ENCODE assay signal across 37 mouse cellular contexts in the genomic region with DNA sequence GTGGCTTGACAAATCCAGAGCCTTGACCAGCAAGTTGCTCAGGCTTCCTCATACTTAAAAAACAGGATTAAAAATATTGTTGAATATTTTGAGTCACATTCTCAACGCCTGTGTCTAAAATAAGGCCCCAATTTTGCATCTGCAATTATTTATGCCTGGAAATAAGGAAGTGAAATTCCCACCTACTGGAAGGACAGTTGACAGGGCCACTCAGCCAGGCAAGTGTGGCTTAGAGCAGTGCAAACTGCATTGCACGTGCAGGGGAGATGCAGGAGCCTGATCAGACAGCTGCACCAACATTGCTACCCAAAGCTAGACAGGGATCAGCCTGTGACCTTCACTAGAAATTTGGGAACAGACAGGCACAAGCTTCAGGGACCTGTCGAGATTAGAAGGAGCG. TPM values are rescaled to one million over a fixed set of nuclear protein-coding genes. Genes with fewer than 3 reads are reported as not detected.
DNase-seq lines count a peak whose midpoint lies in the region; ATAC-seq and TF ChIP-seq lines count a peak whose summit lies in the region.
"Had no signal": no experiment of that assay in that cellular context is flagged by ENCODE, and none has a peak within 500 bp of the region (broad histone marks: within the 10 kb centered on the region; RNA-seq: fewer than 3 reads in every experiment).

No protein-coding gene starts in this region.

- dilution Hi-C loops in CH12.LX (cut with MboI; ENCODE audit: extremely low pct_ligation_motif_present, extremely low pct_unique_long_range_greater_than_20kb, low sequenced_read_pairs), result no loop called here

- in situ Hi-C loops in CH12.LX (cut with MboI; ENCODE audit: low pct_ligation_motif_present, low pct_unique_long_range_greater_than_20kb, low sequenced_read_pairs), result no loop called here

- TF ChIP-seq POLR2A in CH12.LX (IDR thresholded peaks at IDR 0.05; ENCODE audit: low read depth, low read length), result no peak

- 0 out of 2 replicates have a peak, but pooled peaks have one; percentile 2 for ATAC-seq in monocyte, adult 5-6 weeks (replicated peaks; ENCODE audit: insufficient number of reproducible peaks, low FRiP score, low TSS enrichment, poor library complexity, severe bottlenecking)
- ATAC-seq: CD4-positive, CD25-positive, alpha-beta regulatory T cell, adult 4 months; forebrain, embryonic 14.5 days; forebrain, postnatal 0 days; hindbrain, postnatal 0 days; inflammation-experienced regulatory T-cells, adult 6 months; Patski had no signal

- no peak for TF ChIP-seq CTCF in CH12.LX (conservative IDR thresholded peaks at IDR 0.05 in 1 of 2, IDR thresholded peaks at IDR 0.05 in 1 of 2; ENCODE audit: low read depth in 2 of 2, low read length in 2 of 2)

- peak overlapping the region in 1 of 3 experiments; percentile 6 for H3K4me3 ChIP-seq in CH12.LX (replicated peaks in 1 of 3; ENCODE audit: low read depth in 2 of 3, low read length in 2 of 3, poor library complexity in 1 of 3)
- H3K4me3 ChIP-seq: embryonic facial prominence, embryonic 12.5 days; embryonic facial prominence, embryonic 15.5 days; gastrocnemius, adult 2 months; heart, adult 2 months; heart, embryonic 10.5 days; heart, embryonic 13.5 days had no signal

- peak; percentile 36 to 43 for DNase-seq in spleen, postnatal 36 days (ENCODE audit: low spot score in 2 of 2)
- no peak for DNase-seq in spleen, adult 18-20 months
- DNase-seq in CH12.LX (ENCODE audit: extremely low read depth), result peak; percentile 49
- DNase-seq in kidney, postnatal 14 days, result no peak
- DNase-seq in adrenal gland, postnatal 36 days, result no peak
- DNase-seq: adrenal gland, postnatal 10 days; cerebellum, adult 11 months; cerebellum, adult 2 months; cerebellum, adult 9-11 months; cerebellum, postnatal 25 days; forebrain, postnatal 0 days; gastrocnemius, adult 2 months; gastrocnemius, postnatal 25 days; heart, adult 2 months; heart, postnatal 14 days; heart, postnatal 4 days had no signal

- peak; percentile 92 for TF ChIP-seq EP300 in CH12.LX (IDR thresholded peaks at IDR 0.05; ENCODE audit: low read length)

- no peaks in the 10 kb centered on the region for H3K36me3 ChIP-seq in CH12.LX (replicated peaks in 1 of 2; ENCODE audit: control insufficient read depth in 1 of 2, insufficient read depth in 1 of 2, low read length in 1 of 2)
- H3K36me3 ChIP-seq: embryonic facial prominence, embryonic 12.5 days; embryonic facial prominence, embryonic 15.5 days; heart, embryonic 10.5 days; heart, embryonic 13.5 days had no signal

- H3K27me3 ChIP-seq in CH12.LX (replicated peaks), result no peaks in the 10 kb centered on the region
- H3K27me3 ChIP-seq: embryonic facial prominence, embryonic 12.5 days; embryonic facial prominence, embryonic 15.5 days; heart, embryonic 13.5 days had no signal

- TF ChIP-seq RAD21 in CH12.LX (IDR thresholded peaks at IDR 0.05; ENCODE audit: low read depth, low read length), result no peak

- peaks cover 41 to 98% of the 10 kb centered on the region in 2 experiments for H3K4me1 ChIP-seq in CH12.LX (ENCODE audit: control insufficient read depth in 1 of 2, insufficient read depth in 2 of 2)
- H3K4me1 ChIP-seq: embryonic facial prominence, embryonic 12.5 days; embryonic facial prominence, embryonic 15.5 days; heart, embryonic 10.5 days; heart, embryonic 13.5 days had no signal

- no peaks in the 10 kb centered on the region for H3K79me2 ChIP-seq in CH12.LX (replicated peaks; ENCODE audit: control insufficient read depth, extremely low read depth, insufficient read depth, poor library complexity, severe bottlenecking)

- no peak overlapping the region for H3K9ac ChIP-seq in CH12.LX (ENCODE audit: insufficient read depth, low read depth)
- H3K9ac ChIP-seq: embryonic facial prominence, embryonic 12.5 days; embryonic facial prominence, embryonic 15.5 days; forebrain, postnatal 0 days; heart, embryonic 13.5 days; hindbrain, embryonic 14.5 days had no signal

- no peaks in the 10 kb centered on the region for H3K9me3 ChIP-seq in CH12.LX (replicated peaks; ENCODE audit: low read length)
- H3K9me3 ChIP-seq: embryonic facial prominence, embryonic 12.5 days; embryonic facial prominence, embryonic 15.5 days; heart, embryonic 10.5 days; heart, embryonic 13.5 days had no signal

- no peak overlapping the region for H3K4me2 ChIP-seq in CH12.LX (ENCODE audit: insufficient read depth, low read depth, poor library complexity, severe bottlenecking)
- H3K4me2 ChIP-seq: embryonic facial prominence, embryonic 12.5 days; embryonic facial prominence, embryonic 15.5 days; heart, embryonic 13.5 days; hindbrain, embryonic 14.5 days had no signal

- peak overlapping the region; percentile 8; the same call in 1 of the 2 replicates for H3K27ac ChIP-seq in CH12.LX (ENCODE audit: insufficient read depth, low read depth)
- H3K27ac ChIP-seq: embryonic facial prominence, embryonic 12.5 days; embryonic facial prominence, embryonic 15.5 days; gastrocnemius, adult 2 months; heart, adult 2 months; heart, embryonic 10.5 days; heart, embryonic 13.5 days; hindbrain, embryonic 14.5 days; hindbrain, postnatal 0 days had no signal

TF ChIP-seq in CH12.LX, 34 proteins besides CTCF, POLR2A, EP300 and RAD21:
- TF ChIP-seq TCF12 (IDR thresholded peaks at IDR 0.05; ENCODE audit: low read depth, low read length) (peak; percentile 62; the same call in 1 of the 2 replicates), POLR2AphosphoS2 (IDR thresholded peaks at IDR 0.05; ENCODE audit: low read depth, low read length) (no peak), SIN3A (IDR thresholded peaks at IDR 0.05; ENCODE audit: low read length) (no peak), MXI1 (IDR thresholded peaks at IDR 0.05; ENCODE audit: low read depth, low read length) (no peak), SMC3 (IDR thresholded peaks at IDR 0.05; ENCODE audit: low read depth, low read length) (peak; percentile 3; the same call in 1 of the 2 replicates), MEF2A (IDR thresholded peaks at IDR 0.05; ENCODE audit: borderline replicate concordance, low read depth, low read length) (peak; percentile 80; the same call in 1 of the 2 replicates), ZMIZ1 (IDR thresholded peaks at IDR 0.05; ENCODE audit: low read depth, low read length) (no peak), MAFK (IDR thresholded peaks at IDR 0.05; ENCODE audit: insufficient replicate concordance, low read length) (0 out of 2 replicates have a peak, but pooled peaks have one; percentile 33), E2F4 (IDR thresholded peaks at IDR 0.05; ENCODE audit: insufficient replicate concordance, low read depth, low read length) (no peak), ETS1 (conservative IDR thresholded peaks at IDR 0.05; ENCODE audit: low read depth, low read length) (peak; percentile 71), JUN (IDR thresholded peaks at IDR 0.05; ENCODE audit: insufficient read depth, low read depth, low read length) (no peak), IRF4 (IDR thresholded peaks at IDR 0.05; ENCODE audit: low read depth, low read length) (peak; percentile 68), ELF1 (IDR thresholded peaks at IDR 0.05; ENCODE audit: low read depth, low read length) (no peak), NRF1 (IDR thresholded peaks at IDR 0.05; ENCODE audit: low read depth, low read length) (no peak), MAX (IDR thresholded peaks at IDR 0.05; ENCODE audit: low read length) (peak; percentile 57; the same call in 1 of the 2 replicates), PAX5 (IDR thresholded peaks at IDR 0.05; ENCODE audit: low read length) (no peak), USF2 (conservative IDR thresholded peaks at IDR 0.05; ENCODE audit: low read depth, low read length) (no peak), ZC3H11A (IDR thresholded peaks at IDR 0.05; ENCODE audit: low read depth, low read length) (no peak), USF1 (IDR thresholded peaks at IDR 0.05; ENCODE audit: low read depth, low read length) (no peak), BHLHE40 (IDR thresholded peaks at IDR 0.05; ENCODE audit: low read depth, low read length) (peak; percentile 99), HCFC1 (IDR thresholded peaks at IDR 0.05; ENCODE audit: low read depth, low read length) (no peak), CHD1 (IDR thresholded peaks at IDR 0.05; ENCODE audit: low read depth, low read length) (no peak), UBTF (IDR thresholded peaks at IDR 0.05; ENCODE audit: low read depth, low read length) (no peak), ZNF384 (IDR thresholded peaks at IDR 0.05; ENCODE audit: low read depth, low read length) (no peak), RCOR1 (conservative IDR thresholded peaks at IDR 0.05; ENCODE audit: low read depth, low read length) (no peak), MYC (IDR thresholded peaks at IDR 0.05; ENCODE audit: low read depth, low read length) (peak; percentile 49; the same call in 1 of the 2 replicates), MAZ (IDR thresholded peaks at IDR 0.05; ENCODE audit: low read depth, low read length) (no peak), TBP (conservative IDR thresholded peaks at IDR 0.05; ENCODE audit: low read depth, low read length) (no peak), ZKSCAN1 (IDR thresholded peaks at IDR 0.05; ENCODE audit: borderline replicate concordance, low read depth, low read length) (no peak), CHD2 (IDR thresholded peaks at IDR 0.05; ENCODE audit: low read length) (no peak), GABPA (IDR thresholded peaks at IDR 0.05; ENCODE audit: insufficient replicate concordance, low read depth, low read length) (no peak)

RNA-seq across cellular contexts. Expression of a gene that starts 26.0 kb away (rescaled TPM):
- 44.0 and 51.2 TPM in 2 replicates for total RNA-seq in CH12.LX (2012; rRNA removed)
- total RNA-seq in CH12.LX (2014; rRNA removed), result 27.8 and 33.1 TPM in 2 replicates
- polyA plus RNA-seq in CH12.LX (2012; ENCODE audit: insufficient read length, low read depth), result 56.8 and 68.7 TPM in 2 replicates
- total RNA-seq in monocyte, adult 5-6 weeks (2017), result 137 to 339 TPM (median 177 TPM) in 3 replicates
- 1 to 10 TPM; 1.8 to 2.5 TPM for total RNA-seq in adrenal gland, postnatal 36 days (2021)
- polyA plus RNA-seq: Patski had no signal

RNA-seq across cellular contexts. Expression of a gene that starts 31.2 kb away (rescaled TPM):
- total RNA-seq in CH12.LX (2012; rRNA removed) (not detected in 2 replicates), CH12.LX (2014; rRNA removed) (not detected in 2 replicates)
- polyA plus RNA-seq in CH12.LX (2012; ENCODE audit: insufficient read length, low read depth), result not detected in 2 replicates
- total RNA-seq in monocyte, adult 5-6 weeks (2017), result not detected in 3 replicates
- not detected for total RNA-seq in adrenal gland, postnatal 36 days (2021)
- total RNA-seq: adrenal gland, adult 18-20 months; adrenal gland, postnatal 10 days; adrenal gland, postnatal 4 days; common myeloid progenitor, adult 5-6 weeks; ES-E14; forebrain, postnatal 0 days; gastrocnemius, adult 2 months; gastrocnemius, postnatal 25 days; heart, adult 2 months; heart, postnatal 14 days; heart, postnatal 4 days; hindbrain, postnatal 0 days had no signal
- polyA plus RNA-seq: C2C12; CD4-positive, CD25-positive, alpha-beta regulatory T cell, adult 4 months; cerebellum, adult 2 months; embryonic facial prominence, embryonic 12.5 days; embryonic facial prominence, embryonic 15.5 days; forebrain, embryonic 11.5 days; forebrain, embryonic 14.5 days; forebrain, postnatal 0 days; frontal cortex, adult 2 months; gonadal fat pad, adult 2 months; heart, adult 2 months; heart, embryonic 10.5 days; heart, embryonic 13.5 days; heart, embryonic 16.5 days; hindbrain, embryonic 11.5 days; hindbrain, embryonic 14.5 days; hindbrain, postnatal 0 days; inflammation-experienced regulatory T-cells, adult 6 months; Patski had no signal

Comparison
In these comparisons a context has a peak if more than half of its experiments do, and no peak if none do; other contexts are left out.
1. DNase-seq: peak in spleen, postnatal 36 days (2 of 2) and CH12.LX (single experiment); none in spleen, adult 18-20 months (0 of 2), kidney, postnatal 14 days (single experiment) and adrenal gland, postnatal 36 days (0 of 2).
2. RNA of a gene that starts 26.0 kb away (total RNA-seq): 137 to 339 TPM in monocyte, adult 5-6 weeks and 27.8 to 51.2 TPM in CH12.LX; 1.8 to 2.5 TPM in adrenal gland, postnatal 36 days; every median in the first group is over 4 times any median in the second.